Mouse (Mus musculus) bone marrow macrophage, adult 2 months (primary cell): ENCODE data around the gene Ovol1. TPM values are rescaled to one million over a fixed set of nuclear protein-coding genes. Genes with fewer than 3 reads are reported as not detected.

ENCODE experiments used
- H3K27ac ChIP-seq: 2 replicates; pipeline ENCODE4 v1.5.1; 2012; ENCODE audit warnings: low read depth, low read length; ENCODE audit not compliant: insufficient read depth
- H3K4me1 ChIP-seq: 2 replicates; pipeline ENCODE4 v1.6.1; 2012; ENCODE audit warnings: low read length; ENCODE audit not compliant: control insufficient read depth, insufficient read depth
- H3K4me3 ChIP-seq: 2 replicates; pipeline ENCODE4 v1.5.1; 2012; ENCODE audit warnings: mild to moderate bottlenecking, low read length, moderate library complexity; ENCODE audit not compliant: insufficient read depth
- CTCF ChIP-seq: IDR thresholded peaks from 2 replicates; pipeline ENCODE4 v1.5.1; 2012; ENCODE audit warnings: low read depth, mild to moderate bottlenecking, low read length, moderate library complexity
- POLR2A ChIP-seq: IDR thresholded peaks from 2 replicates; pipeline ENCODE4 v1.6.1; 2012; ENCODE audit warnings: mild to moderate bottlenecking, low read depth, low read length, borderline replicate concordance
- polyA plus RNA-seq: library from polyadenylated mRNA; stranded (reverse); fragments of >200 nt; gene quantifications from 2 replicates; pipeline ENCODE4 v1.2.4, GENCODE M21; 2012; ENCODE audit not compliant: missing spikeins, insufficient read depth, insufficient read length

Gene Ovol1
- polyA plus RNA-seq, 1 experiment = not detected

GRCm38 (mm10) chr19:5559229-5559628 is 1.2 kb downstream of the Ovol1 start:
- H3K27ac ChIP-seq = no peak overlapping the region
- H3K4me3 ChIP-seq = no peak overlapping the region
- H3K4me1 ChIP-seq = no peaks in the 10 kb centered on the region
- TF ChIP-seq CTCF (no peak), POLR2A (no peak)

- Histone ChIP-seq H3K4me1 (no peaks in the 10 kb centered on the region), H3K4me3 (no peak overlapping the region), H3K27ac (no peak overlapping the region)
- TF ChIP-seq POLR2A (no peak), CTCF (no peak)
These were observed 1.7 kb downstream of the Ovol1 start for GRCm38 (mm10) chr19:5558770-5559169.

GRCm38 (mm10) chr19:5558169-5558568 is 2.3 kb downstream of the Ovol1 start:
- Histone ChIP-seq H3K4me1 (no peaks in the 10 kb centered on the region), H3K27ac (no peak overlapping the region), H3K4me3 (no peak overlapping the region)
- TF ChIP-seq POLR2A (no peak), CTCF (no peak)

- Histone ChIP-seq H3K4me1 (no peaks in the 10 kb centered on the region), H3K4me3 (no peak overlapping the region), H3K27ac (no peak overlapping the region)
- TF ChIP-seq POLR2A = no peak
- no peak for TF ChIP-seq CTCF
These were observed 6.2 kb downstream of the Ovol1 start for GRCm38 (mm10) chr19:5554212-5554611.

- H3K27ac ChIP-seq = no peak overlapping the region
- H3K4me1 ChIP-seq = no peaks in the 10 kb centered on the region
- H3K4me3 ChIP-seq = no peak overlapping the region
- TF ChIP-seq CTCF = no peak
- TF ChIP-seq POLR2A = no peak
These were observed 6.6 kb downstream of the Ovol1 start for GRCm38 (mm10) chr19:5553802-5554201.

- Histone ChIP-seq H3K27ac (no peak overlapping the region), H3K4me1 (peaks cover 6% of the 10 kb centered on the region), H3K4me3 (no peak overlapping the region)
- TF ChIP-seq POLR2A (no peak), CTCF (no peak)
These were observed 12.9 kb downstream of the Ovol1 start for GRCm38 (mm10) chr19:5547471-5548056.

GRCm38 (mm10) chr19:5544031-5544430 is 16.4 kb downstream of the Ovol1 start:
- no peak for TF ChIP-seq POLR2A
- no peak for TF ChIP-seq CTCF
- H3K4me1 ChIP-seq = peaks cover 6% of the 10 kb centered on the region

GRCm38 (mm10) chr19:5543362-5543761 is 17.1 kb downstream of the Ovol1 start:
- Histone ChIP-seq H3K27ac (no peak overlapping the region), H3K4me1 (peaks cover 6% of the 10 kb centered on the region), H3K4me3 (no peak overlapping the region)
- TF ChIP-seq CTCF = no peak

More at GRCm38 (mm10) chr19:5544031-5544430, 16.4 kb downstream of the Ovol1 start:
- Histone ChIP-seq H3K4me3 (no peak overlapping the region), H3K27ac (no peak overlapping the region)

- TF ChIP-seq CTCF = no peak
- no peak for TF ChIP-seq POLR2A
- Histone ChIP-seq H3K4me3 (no peak overlapping the region), H3K27ac (no peak overlapping the region), H3K4me1 (no peaks in the 10 kb centered on the region)
These were observed 21.7 kb downstream of the Ovol1 start for GRCm38 (mm10) chr19:5538786-5539185.

- Histone ChIP-seq H3K4me1 (peaks cover 11% of the 10 kb centered on the region), H3K4me3 (no peak overlapping the region), H3K27ac (no peak overlapping the region)
- no peak for TF ChIP-seq CTCF
- no peak for TF ChIP-seq POLR2A
These were observed 27.9 kb downstream of the Ovol1 start for GRCm38 (mm10) chr19:5532520-5532919.

- H3K27ac ChIP-seq = no peak overlapping the region
- no peak for TF ChIP-seq CTCF
- no peak for TF ChIP-seq POLR2A
- H3K4me1 ChIP-seq = peaks cover 11% of the 10 kb centered on the region
- no peak overlapping the region for H3K4me3 ChIP-seq
These were observed 30.3 kb downstream of the Ovol1 start for GRCm38 (mm10) chr19:5530138-5530524.
